Comparison of ENCODE assay signal across 11 mouse cellular contexts in genomic region chr14:103948026-103948777, GRCm38 (mm10).
DNase-seq lines count a peak whose midpoint lies in the region; ATAC-seq lines count a peak whose summit lies in the region.
"Had no signal": no experiment of that assay in that cellular context is flagged by ENCODE, and none has a peak within 500 bp of the region (broad histone marks: within the 10 kb centered on the region; RNA-seq: fewer than 3 reads in every experiment).

No protein-coding gene starts in this region.

- no peaks in the 10 kb centered on the region for H3K27me3 ChIP-seq in neural tube, embryonic 11.5 days (ENCODE audit: control insufficient read depth, insufficient read depth, low read length)
- no peaks in the 10 kb centered on the region for H3K27me3 ChIP-seq in forebrain, embryonic 14.5 days (replicated peaks; ENCODE audit: control insufficient read depth, insufficient read depth, low read length)
- no peaks in the 10 kb centered on the region for H3K27me3 ChIP-seq in midbrain, embryonic 10.5 days (ENCODE audit: low read depth, poor library complexity, severe bottlenecking)
- no peaks in the 10 kb centered on the region for H3K27me3 ChIP-seq in neural tube, embryonic 15.5 days (replicated peaks)
- H3K27me3 ChIP-seq: embryonic facial prominence, embryonic 15.5 days; heart, embryonic 15.5 days had no signal

- H3K4me3 ChIP-seq in neural tube, embryonic 11.5 days (ENCODE audit: low read depth, low read length), result no peak overlapping the region
- H3K4me3 ChIP-seq in forebrain, embryonic 14.5 days (ENCODE audit: low read depth, low read length), result no peak overlapping the region
- H3K4me3 ChIP-seq in midbrain, embryonic 10.5 days, result no peak overlapping the region
- no peak overlapping the region for H3K4me3 ChIP-seq in neural tube, embryonic 15.5 days (replicated peaks)
- H3K4me3 ChIP-seq: embryonic facial prominence, embryonic 15.5 days; heart, embryonic 15.5 days had no signal

- H3K4me2 ChIP-seq in neural tube, embryonic 11.5 days (ENCODE audit: low read depth), result no peak overlapping the region
- no peak overlapping the region for H3K4me2 ChIP-seq in forebrain, embryonic 14.5 days (ENCODE audit: low read length)
- H3K4me2 ChIP-seq in neural tube, embryonic 15.5 days, result no peak overlapping the region
- H3K4me2 ChIP-seq: embryonic facial prominence, embryonic 15.5 days; heart, embryonic 15.5 days; liver, embryonic 11.5 days had no signal

- peak; percentile 90 for ATAC-seq in neural tube, embryonic 11.5 days (ENCODE audit: insufficient read depth, low FRiP score, low TSS enrichment)
- peak; percentile 40; the same call in 1 of the 2 replicates for ATAC-seq in forebrain, embryonic 14.5 days
- ATAC-seq in neural tube, embryonic 15.5 days (ENCODE audit: low FRiP score), result peak; percentile 63; the same call in 1 of the 2 replicates

- peak overlapping the region; percentile 29; the same call in 1 of the 2 replicates for H3K27ac ChIP-seq in neural tube, embryonic 11.5 days (ENCODE audit: low read depth, low read length)
- H3K27ac ChIP-seq in forebrain, embryonic 14.5 days (ENCODE audit: low read depth, low read length), result no peak overlapping the region
- peak overlapping the region; percentile 76 for H3K27ac ChIP-seq in midbrain, embryonic 10.5 days (replicated peaks)
- 0 out of 2 replicates have a peak overlapping the region, but pooled peaks have one; percentile 9 for H3K27ac ChIP-seq in neural tube, embryonic 15.5 days (replicated peaks)
- H3K27ac ChIP-seq: embryonic facial prominence, embryonic 15.5 days; heart, embryonic 15.5 days had no signal

- no peak overlapping the region for H3K9ac ChIP-seq in neural tube, embryonic 11.5 days (ENCODE audit: low read length)
- no peak overlapping the region for H3K9ac ChIP-seq in forebrain, embryonic 14.5 days (ENCODE audit: low read length)
- no peak overlapping the region for H3K9ac ChIP-seq in neural tube, embryonic 15.5 days (replicated peaks)
- H3K9ac ChIP-seq: embryonic facial prominence, embryonic 15.5 days; heart, embryonic 15.5 days had no signal

- DNase-seq in neural tube, embryonic 11.5 days (ENCODE audit: low spot score), result peak; percentile 31
- DNase-seq in neural tube, embryonic 10.5 days (ENCODE audit: extremely low spot score, low spot score), result no peak
- DNase-seq in forebrain, embryonic 14.5 days (ENCODE audit: low spot score), result peak; percentile 21
- no peak for DNase-seq in midbrain, embryonic 10.5 days (ENCODE audit: low spot score)
- DNase-seq in c-Kit-positive CD71-positive TER-119-positive erythroid progenitor cells, embryonic 14.5 days (ENCODE audit: low spot score), result no peak
- no peak for DNase-seq in layer of hippocampus, postnatal 10 days (ENCODE audit: low spot score in 2 of 2)
- DNase-seq: cerebellum, adult 8-10 months had no signal

- no peaks in the 10 kb centered on the region for H3K9me3 ChIP-seq in neural tube, embryonic 11.5 days (ENCODE audit: control insufficient read depth, low read length)
- H3K9me3 ChIP-seq in forebrain, embryonic 14.5 days (replicated peaks; ENCODE audit: control insufficient read depth, low read length), result no peaks in the 10 kb centered on the region
- H3K9me3 ChIP-seq in midbrain, embryonic 10.5 days (replicated peaks), result no peaks in the 10 kb centered on the region; the same call in 1 of the 2 replicates
- no peaks in the 10 kb centered on the region for H3K9me3 ChIP-seq in neural tube, embryonic 15.5 days (replicated peaks)
- H3K9me3 ChIP-seq: embryonic facial prominence, embryonic 15.5 days; heart, embryonic 15.5 days had no signal

- no peaks in the 10 kb centered on the region for H3K36me3 ChIP-seq in neural tube, embryonic 11.5 days (ENCODE audit: control insufficient read depth, insufficient read depth, low read length)
- no peaks in the 10 kb centered on the region for H3K36me3 ChIP-seq in forebrain, embryonic 14.5 days (ENCODE audit: control insufficient read depth, insufficient read depth, low read length)
- no peaks in the 10 kb centered on the region for H3K36me3 ChIP-seq in midbrain, embryonic 10.5 days
- H3K36me3 ChIP-seq in neural tube, embryonic 15.5 days, result no peaks in the 10 kb centered on the region
- H3K36me3 ChIP-seq: embryonic facial prominence, embryonic 15.5 days; heart, embryonic 15.5 days had no signal

- H3K4me1 ChIP-seq in neural tube, embryonic 11.5 days (ENCODE audit: control insufficient read depth, insufficient read depth, low read length), result peaks cover 7% of the 10 kb centered on the region
- no peaks in the 10 kb centered on the region for H3K4me1 ChIP-seq in forebrain, embryonic 14.5 days (ENCODE audit: control insufficient read depth, insufficient read depth, low read length)
- H3K4me1 ChIP-seq in midbrain, embryonic 10.5 days, result peaks cover 39% of the 10 kb centered on the region
- H3K4me1 ChIP-seq in neural tube, embryonic 15.5 days, result peaks cover 3% of the 10 kb centered on the region; the same call in 1 of the 2 replicates
- H3K4me1 ChIP-seq: embryonic facial prominence, embryonic 15.5 days; heart, embryonic 15.5 days had no signal

- WGBS in neural tube, embryonic 11.5 days, result 14% methylated on average over 3 of the region's 3 CpGs
- 32% methylated on average over 3 of the region's 3 CpGs for WGBS in forebrain, embryonic 14.5 days
- WGBS in midbrain, embryonic 10.5 days, result 31% methylated on average over 3 of the region's 3 CpGs
- 15% methylated on average over 3 of the region's 3 CpGs for WGBS in neural tube, embryonic 15.5 days

Comparison
In these comparisons a context has a peak if more than half of its experiments do, and no peak if none do; other contexts are left out.
1. DNase-seq: peak in neural tube, embryonic 11.5 days (single experiment) and forebrain, embryonic 14.5 days (single experiment); none in neural tube, embryonic 10.5 days (single experiment), midbrain, embryonic 10.5 days (single experiment), c-Kit-positive CD71-positive TER-119-positive erythroid progenitor cells, embryonic 14.5 days (single experiment) and layer of hippocampus, postnatal 10 days (0 of 2).
2. ATAC-seq: peak in every context shown above with its lines; median percentile 90 in neural tube, embryonic 11.5 days; 63 in neural tube, embryonic 15.5 days; 40 in forebrain, embryonic 14.5 days.